Mouse (Mus musculus) stomach, embryonic 16.5 days (tissue): ENCODE measurements around the gene Fat1. TPM values are rescaled to one million over a fixed set of nuclear protein-coding genes. Genes with fewer than 3 reads are reported as not detected.

Source experiments
- ATAC-seq: fragments of 200-750 bp; cut with Nextera tagmentation; 2 replicates; pipeline ENCODE4 v1.8.0; 2017; ENCODE audit warnings: moderate number of reproducible peaks, moderate TSS enrichment; ENCODE audit not compliant: insufficient read depth, low FRiP score
- H3K27ac ChIP-seq: fragments of 300-500 bp; sonication (generic); 2 replicates; pipeline ENCODE4 v1.5.1; 2014; ENCODE audit warnings: low read length
- H3K27me3 ChIP-seq: fragments of 300-500 bp; sonication (generic); 2 replicates; pipeline ENCODE4 v1.6.1; 2014; ENCODE audit warnings: low read length, control low read depth, mixed read lengths; ENCODE audit not compliant: control insufficient read depth, insufficient read depth
- H3K36me3 ChIP-seq: fragments of 300-500 bp; sonication (generic); 2 replicates; pipeline ENCODE4 v1.6.1; 2014; ENCODE audit warnings: low read length; ENCODE audit not compliant: control insufficient read depth, insufficient read depth
- H3K4me1 ChIP-seq: fragments of 300-500 bp; sonication (generic); 2 replicates; pipeline ENCODE4 v1.6.1; 2014; ENCODE audit warnings: low read length, control low read depth, mixed read lengths; ENCODE audit not compliant: control insufficient read depth, insufficient read depth
- H3K4me2 ChIP-seq: fragments of 300-500 bp; sonication (generic); 2 replicates; pipeline ENCODE4 v1.6.1; 2014; ENCODE audit warnings: low read depth, low read length, mixed read lengths
- H3K4me3 ChIP-seq: fragments of 300-500 bp; sonication (generic); replicated peaks from 2 replicates; pipeline ENCODE4 v1.5.1; 2014; ENCODE audit warnings: mild to moderate bottlenecking, low read length
- H3K9ac ChIP-seq: fragments of 300-500 bp; sonication (generic); 2 replicates; pipeline ENCODE4 v1.6.1; 2014; ENCODE audit warnings: low read length
- H3K9me3 ChIP-seq: fragments of 300-500 bp; sonication (generic); replicated peaks from 2 replicates; pipeline ENCODE4 v1.6.1; 2016; ENCODE audit warnings: low read length, control low read depth; ENCODE audit not compliant: control insufficient read depth
- WGBS: fragments of 180-500 bp; shearing (Covaris S2); extraction: QIAGEN DNeasy Blood & Tissue Kit; methylation state at CpG from one replicate; pipeline ENCODE4 v1.1.7; 2014; 5-methylcytosine and 5-hydroxymethylcytosine counted together
- polyA plus RNA-seq: library from polyadenylated mRNA; unstranded; fragments of >200 nt; fragmentation: Nextera tagmentation; extraction: Ambion mirVana; gene quantifications from 2 replicates; pipeline ENCODE4 v1.2.1, GENCODE M21; 2015

The Fat1 gene
- polyA plus RNA-seq, 1 experiment from 2014 or later, result 20.2 TPM

DNA sequence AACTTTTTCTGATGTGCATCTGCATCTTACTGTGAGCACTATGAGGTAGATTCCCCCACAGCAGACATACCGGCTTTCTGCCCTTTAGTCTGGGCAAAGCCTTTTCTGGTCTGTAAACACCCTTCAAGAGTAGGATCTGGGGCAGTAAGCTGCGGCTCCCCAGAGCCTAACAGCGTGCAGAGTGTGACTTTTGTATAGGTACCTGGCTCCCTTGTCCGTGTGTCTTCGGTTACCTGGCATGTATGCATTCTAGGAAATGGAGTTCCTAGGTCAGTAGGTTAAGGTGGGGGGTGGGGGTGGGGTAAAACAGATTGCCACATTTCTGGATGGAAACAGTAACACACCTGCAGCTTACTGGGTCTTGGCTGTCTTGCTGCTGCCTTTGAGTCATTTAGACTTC lies 36.7 kb downstream of the Fat1 start:
- H3K27ac ChIP-seq, result no peak overlapping the region
- no peak overlapping the region for H3K9ac ChIP-seq
- H3K4me2 ChIP-seq, result no peak overlapping the region
- peaks cover 24% of the 10 kb centered on the region for H3K4me1 ChIP-seq
- 0 out of 2 replicates have a peak, but pooled peaks cover 3% of the 10 kb centered on the region for H3K36me3 ChIP-seq
- no peak overlapping the region for H3K4me3 ChIP-seq
- no peaks in the 10 kb centered on the region for H3K27me3 ChIP-seq
- no peaks in the 10 kb centered on the region for H3K9me3 ChIP-seq
- no peak for ATAC-seq
- 60% methylated on average over 5 of the region's 5 CpGs for WGBS

DNA sequence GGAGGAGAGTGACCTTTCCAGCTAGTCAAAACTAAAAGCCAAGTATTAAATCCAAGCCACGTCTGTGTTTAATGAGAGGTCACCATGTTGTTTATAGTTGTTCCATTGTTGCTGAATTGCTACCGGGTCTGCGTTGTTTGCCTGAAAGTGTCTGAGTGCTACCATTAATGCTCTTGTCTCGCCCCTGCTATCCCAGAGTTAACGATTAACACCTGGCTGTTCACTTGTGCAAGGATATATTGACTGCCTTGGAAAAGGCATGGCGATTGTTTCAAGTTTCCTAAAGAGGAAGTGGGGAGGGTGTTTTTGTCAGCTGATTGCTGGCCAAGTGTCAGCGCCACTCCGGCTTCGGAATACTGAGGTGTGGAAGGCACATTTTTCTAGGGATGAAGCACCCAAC lies 39.9 kb downstream of the Fat1 start:
- peak overlapping the region; percentile 26; the same call in 1 of the 2 replicates for H3K27ac ChIP-seq
- H3K27me3 ChIP-seq, result no peaks in the 10 kb centered on the region
- 25% methylated on average over 9 of the region's 9 CpGs for WGBS
- H3K9ac ChIP-seq, result no peak overlapping the region
- H3K4me3 ChIP-seq, result no peak overlapping the region
- ATAC-seq, result no peak
- 0 out of 2 replicates have a peak overlapping the region, but pooled peaks have one; percentile 2 for H3K4me2 ChIP-seq
- H3K4me1 ChIP-seq, result peaks cover 43% of the 10 kb centered on the region
- no peaks in the 10 kb centered on the region for H3K9me3 ChIP-seq
- H3K36me3 ChIP-seq, result no peaks in the 10 kb centered on the region

DNA sequence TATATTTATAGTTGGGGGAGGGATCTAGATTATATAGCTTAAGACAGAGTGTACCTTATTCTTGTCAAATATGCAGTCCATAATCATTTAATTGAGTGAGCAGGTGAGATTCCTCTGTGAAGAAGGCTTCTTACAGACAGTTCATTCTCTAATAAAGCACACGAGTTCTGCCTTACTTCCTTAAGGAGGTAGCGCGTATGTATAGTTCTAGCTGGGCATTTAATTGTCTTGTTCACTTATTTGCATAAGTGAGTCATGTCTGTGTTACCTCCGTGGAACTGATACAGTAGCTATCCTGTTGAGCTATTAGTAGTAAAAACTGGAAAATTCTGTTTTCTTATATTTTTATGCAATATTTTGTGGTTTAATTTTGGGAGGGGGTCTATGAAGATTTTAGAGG lies 40.4 kb downstream of the Fat1 start:
- Histone ChIP-seq H3K27ac (0 out of 2 replicates have a peak overlapping the region, but pooled peaks have one; percentile 26), H3K9ac (no peak overlapping the region), H3K4me1 (peaks cover 41% of the 10 kb centered on the region), H3K27me3 (no peaks in the 10 kb centered on the region), H3K4me2 (no peak overlapping the region), H3K9me3 (no peaks in the 10 kb centered on the region), H3K4me3 (no peak overlapping the region), H3K36me3 (no peaks in the 10 kb centered on the region)
- WGBS, result 64% methylated on average over 4 of the region's 4 CpGs
- ATAC-seq, result no peak

DNA sequence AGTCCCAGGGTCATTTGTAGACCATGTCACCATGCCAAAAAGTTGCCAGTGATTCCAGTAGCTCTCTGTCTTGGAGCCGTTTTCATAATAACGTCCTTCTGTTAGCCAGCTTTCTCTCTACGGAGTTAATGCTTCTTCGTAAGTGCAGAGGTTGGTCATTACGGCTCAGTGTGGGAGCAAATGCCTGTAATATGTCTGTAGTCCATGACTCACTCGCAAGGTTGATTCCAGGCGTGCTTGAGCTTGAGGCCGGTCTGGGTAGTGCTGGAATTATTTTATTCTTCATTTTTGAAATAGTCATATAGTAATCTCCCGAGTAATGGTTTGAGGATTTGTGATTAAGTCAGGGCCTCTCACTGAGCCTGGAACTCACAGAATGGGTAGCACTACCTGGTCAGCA lies 43.4 kb downstream of the Fat1 start:
- Histone ChIP-seq H3K4me3 (no peak overlapping the region), H3K36me3 (no peaks in the 10 kb centered on the region), H3K27ac (peak overlapping the region; percentile 80), H3K27me3 (no peaks in the 10 kb centered on the region), H3K9ac (no peak overlapping the region), H3K4me2 (no peak overlapping the region), H3K4me1 (peaks cover 38% of the 10 kb centered on the region), H3K9me3 (no peaks in the 10 kb centered on the region)
- 0 out of 2 replicates have a peak, but pooled peaks have one; percentile 26 for ATAC-seq
- WGBS, result 56% methylated on average over 9 of the region's 9 CpGs

DNA sequence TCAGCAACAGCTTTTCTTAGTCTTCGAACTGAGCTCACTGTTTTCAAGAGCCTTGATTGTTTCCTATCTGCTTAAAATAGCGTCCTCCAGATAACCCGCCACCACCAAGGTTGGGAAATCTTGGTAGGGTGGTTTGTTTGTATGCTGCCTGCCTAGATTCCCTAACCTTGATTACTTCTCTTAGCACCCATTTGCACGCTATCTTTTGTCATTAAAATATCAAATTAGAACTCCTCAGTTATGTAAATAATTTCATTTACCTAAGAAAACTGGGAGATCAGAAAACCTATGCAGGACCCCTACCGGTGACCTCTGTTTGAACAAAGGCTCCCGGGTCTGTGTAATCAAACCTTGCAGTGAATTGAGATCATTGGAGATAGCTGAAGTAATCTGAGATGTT lies 44.0 kb downstream of the Fat1 start:
- H3K27me3 ChIP-seq, result no peaks in the 10 kb centered on the region
- H3K27ac ChIP-seq, result peak overlapping the region; percentile 80
- no peak overlapping the region for H3K4me2 ChIP-seq
- WGBS, result 35% methylated on average over 6 of the region's 6 CpGs
- no peak for ATAC-seq
- no peaks in the 10 kb centered on the region for H3K36me3 ChIP-seq
- H3K9me3 ChIP-seq, result no peaks in the 10 kb centered on the region
- no peak overlapping the region for H3K4me3 ChIP-seq
- H3K4me1 ChIP-seq, result peaks cover 38% of the 10 kb centered on the region
- no peak overlapping the region for H3K9ac ChIP-seq

DNA sequence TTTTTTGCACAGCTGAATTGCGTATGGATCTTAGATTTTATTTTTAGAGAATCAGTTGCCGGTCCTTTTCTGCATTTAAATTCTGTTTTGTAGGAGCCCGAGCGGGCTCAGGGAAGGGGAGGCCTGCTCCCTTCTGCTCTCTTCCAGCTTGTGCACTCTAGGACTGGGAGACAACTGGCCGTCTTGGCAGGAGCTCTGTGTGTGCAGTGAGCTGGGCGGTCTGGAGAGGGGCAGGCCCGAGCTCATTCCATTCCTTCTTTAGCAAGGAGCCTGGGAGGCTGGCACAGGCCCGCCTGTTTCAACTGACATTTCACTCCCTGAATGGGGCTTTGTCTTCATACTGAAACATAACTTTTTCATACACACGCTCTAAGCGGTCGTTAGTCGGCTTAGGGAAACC lies 44.8 kb downstream of the Fat1 start:
- H3K4me2 ChIP-seq, result 0 out of 2 replicates have a peak overlapping the region, but pooled peaks have one; percentile 16
- H3K4me1 ChIP-seq, result peaks cover 36% of the 10 kb centered on the region
- H3K4me3 ChIP-seq, result no peak overlapping the region
- WGBS, result 43% methylated on average over 12 of the region's 12 CpGs
- no peaks in the 10 kb centered on the region for H3K36me3 ChIP-seq
- H3K27ac ChIP-seq, result peak overlapping the region; percentile 85
- peak; percentile 91 for ATAC-seq
- H3K27me3 ChIP-seq, result no peaks in the 10 kb centered on the region
- peak overlapping the region; percentile 17; the same call in 1 of the 2 replicates for H3K9ac ChIP-seq
- no peaks in the 10 kb centered on the region for H3K9me3 ChIP-seq

DNA sequence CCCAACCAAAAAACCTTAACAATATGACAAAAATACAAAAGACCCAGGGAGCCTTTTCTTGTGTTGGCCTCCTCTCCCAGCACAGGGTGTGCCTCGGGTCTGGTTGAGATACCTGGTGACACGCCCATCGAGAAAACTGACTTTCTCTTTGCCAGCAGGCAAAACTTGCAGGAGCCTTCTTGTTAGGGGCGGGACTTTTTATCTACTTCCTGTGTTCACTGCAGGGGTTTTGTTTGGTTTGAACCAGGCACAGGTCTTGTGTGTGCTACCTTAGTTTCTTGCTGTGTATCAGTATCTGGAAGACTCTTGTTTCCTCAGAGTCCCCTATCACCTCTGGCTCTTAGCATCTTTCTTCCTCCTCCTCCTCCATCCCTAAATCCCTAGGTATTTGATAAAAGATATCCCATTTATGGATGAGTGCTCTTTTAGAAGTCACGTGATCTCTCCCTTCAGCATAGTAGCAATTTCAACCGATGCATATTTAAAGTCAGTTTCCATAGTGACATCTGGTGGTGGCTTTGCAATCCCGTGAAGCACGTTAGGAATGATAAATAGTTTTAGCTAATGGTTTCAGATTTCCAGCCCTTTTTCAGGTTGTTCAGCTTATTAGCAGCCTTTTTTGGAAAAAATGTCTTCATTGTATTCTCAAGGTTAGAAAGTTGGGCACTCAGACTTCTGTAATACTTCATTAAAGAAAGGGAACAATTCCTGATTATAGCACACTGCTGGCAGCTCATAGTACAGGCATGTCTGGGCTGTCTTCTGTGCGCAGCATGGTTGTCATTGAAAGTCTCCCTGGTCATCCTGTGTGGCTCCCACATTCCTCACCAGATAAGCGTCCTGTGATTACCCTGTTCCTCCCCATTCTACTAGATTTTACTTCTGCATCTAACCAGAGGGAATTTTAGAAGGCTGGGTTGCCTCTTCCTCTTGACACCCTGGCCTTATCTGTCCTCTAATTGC lies 50.4 kb downstream of the Fat1 start:
- H3K27ac ChIP-seq, result no peak overlapping the region
- no peak overlapping the region for H3K9ac ChIP-seq
- 0 out of 2 replicates have a peak, but pooled peaks cover 3% of the 10 kb centered on the region for H3K36me3 ChIP-seq
- H3K9me3 ChIP-seq, result no peaks in the 10 kb centered on the region
- no peaks in the 10 kb centered on the region for H3K27me3 ChIP-seq
- ATAC-seq, result peak; percentile 64; the same call in 1 of the 2 replicates
- H3K4me1 ChIP-seq, result peaks cover 9% of the 10 kb centered on the region
- H3K4me2 ChIP-seq, result no peak overlapping the region
- no peak overlapping the region for H3K4me3 ChIP-seq
- 30% methylated on average over 10 of the region's 10 CpGs for WGBS

DNA sequence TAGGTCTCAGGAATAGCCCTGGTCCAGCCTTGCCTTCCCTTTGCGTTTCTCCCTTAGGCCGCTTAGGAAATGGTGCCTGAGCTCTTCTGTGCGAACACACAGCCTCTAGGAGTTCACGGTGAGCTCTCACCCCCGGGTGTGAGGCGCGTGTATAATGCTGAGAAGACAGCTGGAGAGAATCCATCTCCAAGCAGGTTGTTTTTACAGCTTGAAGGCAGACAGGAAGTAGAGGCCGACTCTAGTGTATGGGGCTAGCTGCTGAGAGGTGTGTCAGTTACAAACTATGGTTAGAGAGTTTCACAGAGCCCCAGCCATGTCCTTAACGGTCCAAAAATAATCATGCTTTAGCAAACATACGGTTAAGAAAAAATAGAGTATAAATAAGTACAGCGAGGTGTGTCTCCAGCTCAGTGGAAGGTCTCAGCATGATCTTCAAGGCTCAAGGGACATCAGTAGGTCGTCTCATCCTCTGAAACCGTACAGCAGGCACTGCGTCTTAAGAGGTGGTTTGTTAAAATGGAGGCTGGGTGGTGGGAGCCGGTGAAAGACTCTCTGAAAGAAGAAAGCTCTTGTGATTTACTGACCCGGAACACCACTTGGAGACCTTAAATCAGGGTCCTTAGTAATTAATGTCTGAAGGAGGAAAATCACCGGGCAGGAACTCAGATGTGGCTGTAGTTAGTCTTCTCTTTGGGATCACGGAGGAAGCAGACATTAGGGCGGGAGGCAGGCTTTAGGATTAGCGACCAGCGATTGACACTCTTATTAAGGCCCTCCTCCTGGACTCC lies 56.6 kb downstream of the Fat1 start:
- Histone ChIP-seq H3K36me3 (0 out of 2 replicates have a peak, but pooled peaks cover 3% of the 10 kb centered on the region), H3K27ac (no peak overlapping the region), H3K9me3 (no peaks in the 10 kb centered on the region), H3K9ac (peak overlapping the region; percentile 31; the same call in 1 of the 2 replicates), H3K4me1 (peaks cover 33% of the 10 kb centered on the region; the same call in 1 of the 2 replicates), H3K27me3 (no peaks in the 10 kb centered on the region), H3K4me3 (no peak overlapping the region), H3K4me2 (no peak overlapping the region)
- no peak for ATAC-seq
- WGBS, result 55% methylated on average over 21 of the region's 21 CpGs
